Mouse (Mus musculus) MEL (cell line): ENCODE data around the gene Abcc4. TPM values are rescaled to one million over a fixed set of nuclear protein-coding genes. Genes with fewer than 3 reads are reported as not detected.

Experiments
- DNase-seq: peaks from one replicate; pipeline ENCODE4 v3.0.0; 2011; ENCODE audit warnings: low read depth, low spot score
- H3K27ac ChIP-seq: 2 replicates; pipeline ENCODE4 v1.5.1; 2012; ENCODE audit warnings: low read depth, mild to moderate bottlenecking, control low read depth, low read length, moderate library complexity; ENCODE audit not compliant: control insufficient read depth
- H3K27me3 ChIP-seq, 2 experiments: fragments of 150-350 bp in 1 of 2; sonication (generic) in 1 of 2; 2 replicates each; pipeline ENCODE4 v1.6.1; 2012; ENCODE audit warnings: low read length in 2 of 2, mild to moderate bottlenecking in 2 of 2, improper control_type of control experiment in 1 of 2, moderate library complexity in 1 of 2; ENCODE audit not compliant: insufficient read depth in 2 of 2, control insufficient read depth in 1 of 2
- H3K36me3 ChIP-seq, 2 experiments: 2 replicates each; pipeline ENCODE4 v1.6.1; 2012 to 2014; ENCODE audit warnings: low read length in 2 of 2, improper control_type of control experiment in 1 of 2, inconsistent platforms in 1 of 2, mild to moderate bottlenecking in 1 of 2; ENCODE audit not compliant: insufficient read depth in 2 of 2, control insufficient read depth in 1 of 2
- H3K4me1 ChIP-seq, 2 experiments: fragments of 150-350 bp in 1 of 2; sonication (generic) in 1 of 2; 2 replicates each; pipeline ENCODE4 v1.6.1; 2012; ENCODE audit warnings: low read length in 2 of 2, improper control_type of control experiment in 1 of 2, mild to moderate bottlenecking in 1 of 2; ENCODE audit not compliant: insufficient read depth in 2 of 2, control insufficient read depth in 1 of 2
- H3K4me3 ChIP-seq, 2 experiments: fragments of 150-350 bp in 1 of 2; sonication (generic) in 1 of 2; 2 replicates each; pipeline ENCODE4 v1.5.1; 2012; ENCODE audit warnings: low read depth in 2 of 2, low read length in 2 of 2, mild to moderate bottlenecking in 2 of 2, moderate library complexity in 2 of 2, control low read depth in 1 of 2, improper control_type of control experiment in 1 of 2; ENCODE audit not compliant: control insufficient read depth in 1 of 2, insufficient read depth in 1 of 2
- H3K79me2 ChIP-seq: 2 replicates; pipeline ENCODE4 v1.6.1; 2012; ENCODE audit warnings: mild to moderate bottlenecking, low read length, moderate library complexity; ENCODE audit not compliant: control insufficient read depth, poor library complexity, insufficient read depth
- H3K9ac ChIP-seq: 2 replicates; pipeline ENCODE4 v1.6.1; 2012; ENCODE audit warnings: low read depth, mild to moderate bottlenecking, control low read depth, low read length, moderate library complexity; ENCODE audit not compliant: control insufficient read depth, poor library complexity, severe bottlenecking
- H3K9me3 ChIP-seq: fragments of 150-350 bp; sonication (generic); replicated peaks from 2 replicates; pipeline ENCODE4 v1.6.1; 2012; ENCODE audit warnings: mild to moderate bottlenecking, low read length, improper control_type of control experiment, moderate library complexity; ENCODE audit not compliant: insufficient read depth
- CHD1 ChIP-seq: IDR thresholded peaks from 2 replicates; pipeline ENCODE4 v1.6.1; 2012; ENCODE audit warnings: low read depth, mild to moderate bottlenecking, inconsistent platforms, low read length, improper control_type of control experiment
- CTCF ChIP-seq, 3 experiments: IDR thresholded peaks in 2 of 3; conservative IDR thresholded peaks in 1 of 3; 2 replicates each; pipeline ENCODE4 v1.5.1; 2011 to 2012; ENCODE audit warnings: low read length in 3 of 3, low read depth in 2 of 3, mild to moderate bottlenecking in 2 of 3, improper control_type of control experiment in 1 of 3, inconsistent platforms in 1 of 3, mixed read lengths in 1 of 3, moderate library complexity in 1 of 3; ENCODE audit not compliant: control insufficient read depth in 1 of 3, insufficient read depth in 1 of 3, poor library complexity in 1 of 3, severe bottlenecking in 1 of 3
- ELF1 ChIP-seq: IDR thresholded peaks from 2 replicates; pipeline ENCODE4 v1.6.1; 2014; ENCODE audit warnings: low read depth, mild to moderate bottlenecking, inconsistent platforms, low read length, improper control_type of control experiment, moderate library complexity
- EP300 ChIP-seq, 2 experiments: IDR thresholded peaks; 2 replicates each; pipeline ENCODE4 v1.6.1; 2011; ENCODE audit warnings: improper control_type of control experiment in 2 of 2, low read length in 2 of 2, low read depth in 1 of 2, mild to moderate bottlenecking in 1 of 2
- ETS1 ChIP-seq: IDR thresholded peaks from 2 replicates; pipeline ENCODE4 v1.6.1; 2012; ENCODE audit warnings: low read depth, mild to moderate bottlenecking, inconsistent platforms, low read length, improper control_type of control experiment, moderate library complexity
- GABPA ChIP-seq: IDR thresholded peaks from 2 replicates; pipeline ENCODE4 v1.6.1; 2012; ENCODE audit warnings: low read depth, mild to moderate bottlenecking, inconsistent platforms, low read length, improper control_type of control experiment, moderate library complexity
- GATA1 ChIP-seq: IDR thresholded peaks from 2 replicates; pipeline ENCODE4 v1.6.1; 2011; ENCODE audit warnings: low read depth, low read length, improper control_type of control experiment
- HCFC1 ChIP-seq: IDR thresholded peaks from 2 replicates; pipeline ENCODE4 v1.6.1; 2012; ENCODE audit warnings: low read depth, mild to moderate bottlenecking, inconsistent platforms, low read length, improper control_type of control experiment, moderate library complexity
- JUND ChIP-seq: IDR thresholded peaks from 2 replicates; pipeline ENCODE4 v1.6.1; 2011; ENCODE audit warnings: low read depth, mild to moderate bottlenecking, improper control_type of control experiment, low read length
- KAT2A ChIP-seq: conservative IDR thresholded peaks from 2 replicates; pipeline ENCODE4 v1.6.1; 2012; ENCODE audit warnings: low read depth, low read length, improper control_type of control experiment, inconsistent platforms
- MAFK ChIP-seq: IDR thresholded peaks from 2 replicates; pipeline ENCODE4 v1.6.1; 2011; ENCODE audit warnings: low read depth, mild to moderate bottlenecking, low read length, improper control_type of control experiment, borderline replicate concordance
- MAX ChIP-seq: IDR thresholded peaks from 2 replicates; pipeline ENCODE4 v1.6.1; 2011; ENCODE audit warnings: low read length, improper control_type of control experiment
- MAZ ChIP-seq: IDR thresholded peaks from 2 replicates; pipeline ENCODE4 v1.6.1; 2012; ENCODE audit warnings: low read depth, mild to moderate bottlenecking, inconsistent platforms, low read length, improper control_type of control experiment
- MEF2A ChIP-seq: IDR thresholded peaks from 2 replicates; pipeline ENCODE4 v1.6.1; 2014; ENCODE audit warnings: low read depth, mild to moderate bottlenecking, inconsistent platforms, low read length, improper control_type of control experiment; ENCODE audit not compliant: poor library complexity, insufficient replicate concordance, severe bottlenecking; ENCODE audit errors: extremely low read depth
- MXI1 ChIP-seq: IDR thresholded peaks from 2 replicates; pipeline ENCODE4 v1.6.1; 2011; ENCODE audit warnings: mild to moderate bottlenecking, low read depth, low read length, improper control_type of control experiment
- MYC ChIP-seq: IDR thresholded peaks from 2 replicates; pipeline ENCODE4 v1.6.1; 2011; ENCODE audit warnings: low read depth, mild to moderate bottlenecking, low read length, improper control_type of control experiment, moderate library complexity
- NELFE ChIP-seq: IDR thresholded peaks from 2 replicates; pipeline ENCODE4 v1.6.1; 2011; ENCODE audit warnings: low read depth, low read length, improper control_type of control experiment
- NRF1 ChIP-seq: IDR thresholded peaks from 2 replicates; pipeline ENCODE4 v1.6.1; 2014; ENCODE audit warnings: low read depth, mild to moderate bottlenecking, inconsistent platforms, low read length, improper control_type of control experiment, moderate library complexity; ENCODE audit not compliant: poor library complexity, insufficient read depth, severe bottlenecking
- POLR2A ChIP-seq, 2 experiments: IDR thresholded peaks; 2 replicates each; pipeline ENCODE4 v1.6.1; 2011 to 2012; ENCODE audit warnings: low read length in 2 of 2, mild to moderate bottlenecking in 2 of 2, control low read depth in 1 of 2, improper control_type of control experiment in 1 of 2, low read depth in 1 of 2, moderate library complexity in 1 of 2; ENCODE audit not compliant: control insufficient read depth in 1 of 2, insufficient read depth in 1 of 2, poor library complexity in 1 of 2
- POLR2AphosphoS2 ChIP-seq: IDR thresholded peaks from 2 replicates; pipeline ENCODE4 v1.6.1; 2011; ENCODE audit warnings: low read length, improper control_type of control experiment
- RAD21 ChIP-seq: IDR thresholded peaks from 2 replicates; pipeline ENCODE4 v1.6.1; 2011; ENCODE audit warnings: mild to moderate bottlenecking, low read depth, low read length, improper control_type of control experiment
- RCOR1 ChIP-seq: IDR thresholded peaks from 2 replicates; pipeline ENCODE4 v1.6.1; 2012; ENCODE audit warnings: low read depth, mild to moderate bottlenecking, inconsistent platforms, low read length, improper control_type of control experiment
- SIN3A ChIP-seq: IDR thresholded peaks from 2 replicates; pipeline ENCODE4 v1.6.1; 2012; ENCODE audit warnings: low read length, improper control_type of control experiment, inconsistent platforms
- SMC3 ChIP-seq: IDR thresholded peaks from 2 replicates; pipeline ENCODE4 v1.6.1; 2011; ENCODE audit warnings: low read depth, low read length, improper control_type of control experiment
- TCF12 ChIP-seq: IDR thresholded peaks from 2 replicates; pipeline ENCODE4 v1.6.1; 2014; ENCODE audit warnings: low read depth, mild to moderate bottlenecking, inconsistent platforms, low read length, improper control_type of control experiment, moderate library complexity
- UBTF ChIP-seq: IDR thresholded peaks from 2 replicates; pipeline ENCODE4 v1.6.1; 2012; ENCODE audit warnings: low read depth, mild to moderate bottlenecking, inconsistent platforms, low read length, improper control_type of control experiment, moderate library complexity, borderline replicate concordance; ENCODE audit not compliant: insufficient read depth
- USF2 ChIP-seq, 2 experiments: IDR thresholded peaks; 2 replicates each; pipeline ENCODE4 v1.6.1; 2011 to 2012; ENCODE audit warnings: improper control_type of control experiment in 2 of 2, low read length in 2 of 2, borderline replicate concordance in 1 of 2, inconsistent platforms in 1 of 2, low read depth in 1 of 2, mild to moderate bottlenecking in 1 of 2; ENCODE audit not compliant: insufficient read depth in 1 of 2
- ZC3H11A ChIP-seq: IDR thresholded peaks from 2 replicates; pipeline ENCODE4 v1.6.1; 2012; ENCODE audit warnings: low read depth, mild to moderate bottlenecking, inconsistent platforms, low read length, improper control_type of control experiment
- ZMIZ1 ChIP-seq: IDR thresholded peaks from 2 replicates; pipeline ENCODE4 v1.6.1; 2012; ENCODE audit warnings: low read depth, mild to moderate bottlenecking, inconsistent platforms, low read length, improper control_type of control experiment, moderate library complexity
- ZNF384 ChIP-seq: IDR thresholded peaks from 2 replicates; pipeline ENCODE4 v1.6.1; 2012; ENCODE audit warnings: low read depth, mild to moderate bottlenecking, inconsistent platforms, low read length, improper control_type of control experiment
- polyA plus RNA-seq, 2 experiments: library from polyadenylated mRNA; stranded (reverse) in 1 of 2; unstranded in 1 of 2; fragments of >175 nt in 1 of 2; fragments of >200 nt in 1 of 2; gene quantifications; 2 replicates each; pipeline versions ENCODE4 v1.2.1 to v1.2.4; 2012; ENCODE audit warnings: low replicate concordance in 2 of 2, low read depth in 1 of 2; ENCODE audit not compliant: insufficient read length in 2 of 2, insufficient read depth in 1 of 2, missing spikeins in 1 of 2
- total RNA-seq: library from RNA; depleted of rRNA; stranded (reverse); fragments of 300-350 nt; gene quantifications from 2 replicates; pipeline ENCODE4 v1.2.3, GENCODE M21; 2012

Abcc4 gene
- total and polyA plus RNA-seq, 3 experiments = 7.1 to 8.4 TPM; not detected in 1

DNA sequence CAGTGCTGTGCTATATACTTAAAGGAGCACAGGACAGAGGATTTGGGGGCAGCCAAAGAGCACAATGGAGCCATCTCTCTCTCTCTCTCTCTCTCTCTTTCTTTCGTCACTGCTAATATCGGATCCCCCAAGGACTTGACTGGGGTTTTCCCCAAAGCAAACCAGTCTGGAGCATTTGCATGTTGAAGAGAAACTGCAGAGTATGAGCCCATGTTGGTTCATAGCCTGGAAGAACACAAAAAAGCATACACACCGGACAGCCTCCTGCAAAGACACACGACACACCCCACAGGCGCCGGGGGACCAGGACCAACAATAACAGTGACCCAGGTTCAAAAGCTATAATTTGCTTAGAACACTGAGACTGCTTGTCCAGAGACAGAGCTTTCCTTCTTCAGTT, 14.1 kb downstream of the Abcc4 start:
- H3K4me3 ChIP-seq = no peak overlapping the region
- no peak overlapping the region for H3K9ac ChIP-seq
- H3K4me1 ChIP-seq = no peaks in the 10 kb centered on the region
- no peaks in the 10 kb centered on the region for H3K9me3 ChIP-seq
- TF ChIP-seq MAFK = no peak
- TF ChIP-seq JUND = no peak
- TF ChIP-seq ETS1 = no peak
- TF ChIP-seq POLR2AphosphoS2 = no peak
- no peak for TF ChIP-seq ZMIZ1
- no peak for TF ChIP-seq MYC
- no peak for TF ChIP-seq EP300 (IDR thresholded peaks at IDR 0.05; ENCODE audit: low read depth in 1 of 2, low read length in 2 of 2)
- TF ChIP-seq GATA1 = no peak
- TF ChIP-seq MAZ = no peak
- no peak for TF ChIP-seq MXI1
- no peak for TF ChIP-seq GABPA
- no peak for TF ChIP-seq NRF1
- no peak for TF ChIP-seq SIN3A
- TF ChIP-seq ZC3H11A = no peak
- no peak for TF ChIP-seq TCF12
- no peak for TF ChIP-seq CTCF (IDR thresholded peaks at IDR 0.05 in 2 of 3, conservative IDR thresholded peaks at IDR 0.05 in 1 of 3; ENCODE audit: control insufficient read depth in 1 of 3, insufficient read depth in 1 of 3, low read depth in 2 of 3, low read length in 3 of 3, poor library complexity in 1 of 3, severe bottlenecking in 1 of 3)
- no peak for TF ChIP-seq POLR2A (IDR thresholded peaks at IDR 0.05; ENCODE audit: control insufficient read depth in 1 of 2, insufficient read depth in 1 of 2, low read depth in 1 of 2, low read length in 2 of 2, poor library complexity in 1 of 2)
- TF ChIP-seq MEF2A = no peak
- TF ChIP-seq NELFE = no peak
- H3K36me3 ChIP-seq = no peaks in the 10 kb centered on the region
- no peak for DNase-seq
- H3K79me2 ChIP-seq = no peaks in the 10 kb centered on the region
- no peaks in the 10 kb centered on the region for H3K27me3 ChIP-seq
- H3K27ac ChIP-seq = no peak overlapping the region

DNA sequence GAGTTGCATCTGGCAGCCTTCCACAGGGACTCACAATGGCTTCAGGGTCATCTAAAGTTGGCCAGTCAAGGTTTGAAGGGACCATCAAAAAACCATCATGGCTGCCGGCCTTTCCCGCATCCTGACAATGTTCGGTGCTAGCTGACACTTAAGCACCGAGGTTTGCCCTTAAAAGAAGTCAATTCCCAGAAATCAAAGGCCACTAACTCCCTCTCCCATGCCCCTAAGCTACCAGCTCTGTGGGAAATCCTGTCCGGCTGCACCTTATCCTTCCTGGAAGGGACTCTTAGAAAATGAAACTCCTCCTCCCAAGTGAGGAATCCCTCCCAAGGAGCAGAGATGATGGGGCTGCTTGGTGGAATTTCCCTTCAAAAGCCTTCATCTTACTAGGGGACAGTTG, 14.6 kb downstream of the Abcc4 start:
- Histone ChIP-seq H3K79me2 (no peaks in the 10 kb centered on the region), H3K4me1 (no peaks in the 10 kb centered on the region), H3K27ac (no peak overlapping the region), H3K9ac (no peak overlapping the region), H3K9me3 (no peaks in the 10 kb centered on the region), H3K36me3 (no peaks in the 10 kb centered on the region), H3K4me3 (no peak overlapping the region), H3K27me3 (no peaks in the 10 kb centered on the region)
- no peak for DNase-seq
- TF ChIP-seq POLR2A (IDR thresholded peaks at IDR 0.05; ENCODE audit: control insufficient read depth in 1 of 2, insufficient read depth in 1 of 2, low read depth in 1 of 2, low read length in 2 of 2, poor library complexity in 1 of 2) (no peak), HCFC1 (no peak), POLR2AphosphoS2 (no peak), JUND (no peak), RAD21 (no peak), ELF1 (no peak), MAX (no peak), MXI1 (no peak), MAZ (no peak), ETS1 (no peak), CHD1 (no peak), RCOR1 (no peak), NRF1 (no peak), KAT2A (no peak), ZNF384 (no peak), USF2 (IDR thresholded peaks at IDR 0.05; ENCODE audit: borderline replicate concordance in 1 of 2, insufficient read depth in 1 of 2, low read depth in 1 of 2, low read length in 2 of 2) (no peak), UBTF (no peak), SMC3 (no peak), MEF2A (no peak)
